Mouse (Mus musculus): ENCODE results near the gene Vegfa.

- TF ChIP-seq CTCF (IDR thresholded peaks at IDR 0.05; ENCODE audit: low read depth, low read length) (no peak), POLR2A (IDR thresholded peaks at IDR 0.05; ENCODE audit: extremely low read depth, insufficient read depth, low read length) (no peak)
Observed at GRCm38 (mm10) chr17:46022427-46022826, 9.7 kb downstream of the Vegfa start.

Data from liver, adult 2 months (tissue).